Mouse (Mus musculus) ES-E14 (cell line): ENCODE measurements around the gene Ghr. TPM values are rescaled to one million over a fixed set of nuclear protein-coding genes. Genes with fewer than 3 reads are reported as not detected.

Experiments
- DNase-seq: peaks from one replicate; pipeline ENCODE4 v3.0.0-alpha.2; 2013; ENCODE audit warnings: low read depth, low spot score
- H3K27ac ChIP-seq: 2 replicates; pipeline ENCODE4 v1.5.1; 2012; ENCODE audit warnings: low read depth, mild to moderate bottlenecking, low read length, moderate library complexity, mixed read lengths; ENCODE audit not compliant: poor library complexity, insufficient read depth, severe bottlenecking
- H3K36me3 ChIP-seq: 2 replicates; pipeline ENCODE4 v1.6.1; 2012; ENCODE audit warnings: mild to moderate bottlenecking, low read length, moderate library complexity, mixed read lengths; ENCODE audit not compliant: control insufficient read depth, poor library complexity, insufficient read depth, severe bottlenecking
- H3K4me1 ChIP-seq, 2 experiments: fragments of 150-350 bp in 1 of 2; sonication (generic) in 1 of 2; 2 replicates each; pipeline ENCODE4 v1.6.1; 2012; ENCODE audit warnings: low read length in 2 of 2, mild to moderate bottlenecking in 1 of 2, mixed read lengths in 1 of 2; ENCODE audit not compliant: control insufficient read depth in 2 of 2, insufficient read depth in 2 of 2, poor library complexity in 1 of 2
- H3K4me3 ChIP-seq, 2 experiments: fragments of 150-350 bp in 1 of 2; sonication (generic) in 1 of 2; 2 replicates each; pipeline ENCODE4 v1.5.1; 2012; ENCODE audit warnings: low read length in 2 of 2, low read depth in 1 of 2, mild to moderate bottlenecking in 1 of 2, mixed read lengths in 1 of 2; ENCODE audit not compliant: insufficient read depth in 1 of 2, poor library complexity in 1 of 2, severe bottlenecking in 1 of 2
- H3K9ac ChIP-seq: 2 replicates; pipeline ENCODE4 v1.6.1; 2012; ENCODE audit warnings: low read depth, mild to moderate bottlenecking, low read length, mixed read lengths; ENCODE audit not compliant: poor library complexity, insufficient read depth, severe bottlenecking
- H3K9me3 ChIP-seq: fragments of 150-350 bp; sonication (generic); 2 replicates; pipeline ENCODE4 v1.6.1; 2012; ENCODE audit warnings: low read depth, mild to moderate bottlenecking, low read length; ENCODE audit not compliant: control insufficient read depth, insufficient read depth
- CHD2 ChIP-seq: IDR thresholded peaks from 2 replicates; pipeline ENCODE4 v1.6.1; 2014; ENCODE audit warnings: mild to moderate bottlenecking, low read depth, low read length, inconsistent platforms
- HCFC1 ChIP-seq: IDR thresholded peaks from 2 replicates; pipeline ENCODE4 v1.6.1; 2012; ENCODE audit warnings: low read length, inconsistent platforms, borderline replicate concordance; ENCODE audit not compliant: insufficient read depth
- MAFK ChIP-seq: IDR thresholded peaks from 2 replicates; pipeline ENCODE4 v1.6.1; 2014; ENCODE audit warnings: mild to moderate bottlenecking, low read depth, low read length, inconsistent platforms; ENCODE audit not compliant: insufficient read depth
- ZC3H11A ChIP-seq: IDR thresholded peaks from 2 replicates; pipeline ENCODE4 v1.6.1; 2012; ENCODE audit warnings: low read depth, mild to moderate bottlenecking, inconsistent platforms, low read length, borderline replicate concordance
- ZNF384 ChIP-seq: IDR thresholded peaks from 2 replicates; pipeline ENCODE4 v1.6.1; 2012; ENCODE audit warnings: low read depth, low read length, inconsistent platforms
- in situ Hi-C, 2 experiments: fragments of 600-800 bp; cut with MboI; formaldehyde crosslinking; loops; one replicate each; pipeline ENCODE4 v1.15.1; 2025; ENCODE audit warnings: low sequenced_read_pairs in 2 of 2, inconsistent platforms in 1 of 2; ENCODE audit not compliant: unreplicated experiment in 2 of 2
- total RNA-seq: library from RNA; depleted of rRNA; stranded (reverse); fragments of 300-350 nt; gene quantifications from 2 replicates; pipeline ENCODE4 v1.2.3, GENCODE M21; 2012

Ghr gene
- total RNA-seq, 1 experiment = 7.5 TPM

DNA sequence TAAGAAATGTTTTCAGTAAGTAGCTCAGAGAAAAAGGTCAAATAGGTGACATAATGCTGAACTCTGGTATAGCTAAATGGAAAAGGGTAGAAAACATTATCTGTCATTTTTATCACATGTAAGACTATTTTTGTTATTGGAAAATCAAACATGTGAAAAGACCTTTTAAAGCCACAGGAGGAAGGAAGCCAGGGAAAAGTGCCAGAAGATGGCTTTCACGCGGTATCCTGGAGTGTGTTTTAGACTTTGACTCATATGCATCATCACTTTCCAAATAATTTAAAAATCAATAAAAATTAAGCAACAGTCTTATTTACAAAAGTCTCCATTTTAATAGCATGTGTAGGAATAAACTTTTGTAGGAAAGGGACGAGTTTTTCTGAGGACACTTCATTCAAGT is 24.7 kb upstream of the Ghr start:
- Histone ChIP-seq H3K36me3 (no peaks in the 10 kb centered on the region), H3K9me3 (no peaks in the 10 kb centered on the region), H3K4me3 (no peak overlapping the region), H3K4me1 (no peaks in the 10 kb centered on the region), H3K9ac (no peak overlapping the region), H3K27ac (no peak overlapping the region)
- no peak for DNase-seq
- TF ChIP-seq MAFK = no peak
- TF ChIP-seq HCFC1 = no peak
- TF ChIP-seq CHD2 = no peak
- no peak for TF ChIP-seq ZNF384
- no peak for TF ChIP-seq ZC3H11A
- in situ Hi-C loops = no loop called here

DNA sequence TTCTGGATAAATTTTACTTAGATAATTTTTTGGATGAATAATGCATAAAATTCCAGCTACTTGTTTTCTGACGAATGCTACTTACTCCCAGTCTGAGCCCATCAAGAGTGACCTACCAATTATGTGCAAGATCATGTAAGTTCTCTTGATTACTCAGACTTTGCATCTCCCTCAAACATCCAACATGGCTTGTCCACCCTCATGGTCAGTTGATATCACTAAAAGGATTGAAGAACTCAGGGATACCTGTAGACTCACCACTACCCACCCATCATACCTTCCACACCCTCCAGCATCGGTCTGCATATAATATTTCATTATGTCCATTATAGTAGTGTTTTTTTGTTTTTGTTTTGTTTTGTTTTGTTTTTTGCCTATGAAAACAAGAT is 18.8 kb upstream of the Ghr start:
- Histone ChIP-seq H3K36me3 (no peaks in the 10 kb centered on the region), H3K9me3 (no peaks in the 10 kb centered on the region), H3K27ac (no peak overlapping the region), H3K9ac (no peak overlapping the region), H3K4me1 (no peaks in the 10 kb centered on the region), H3K4me3 (no peak overlapping the region)
- in situ Hi-C loops = no loop called here
- DNase-seq = no peak
- no peak for TF ChIP-seq MAFK
- no peak for TF ChIP-seq HCFC1
- no peak for TF ChIP-seq ZNF384
- TF ChIP-seq ZC3H11A = no peak
- TF ChIP-seq CHD2 = no peak

DNA sequence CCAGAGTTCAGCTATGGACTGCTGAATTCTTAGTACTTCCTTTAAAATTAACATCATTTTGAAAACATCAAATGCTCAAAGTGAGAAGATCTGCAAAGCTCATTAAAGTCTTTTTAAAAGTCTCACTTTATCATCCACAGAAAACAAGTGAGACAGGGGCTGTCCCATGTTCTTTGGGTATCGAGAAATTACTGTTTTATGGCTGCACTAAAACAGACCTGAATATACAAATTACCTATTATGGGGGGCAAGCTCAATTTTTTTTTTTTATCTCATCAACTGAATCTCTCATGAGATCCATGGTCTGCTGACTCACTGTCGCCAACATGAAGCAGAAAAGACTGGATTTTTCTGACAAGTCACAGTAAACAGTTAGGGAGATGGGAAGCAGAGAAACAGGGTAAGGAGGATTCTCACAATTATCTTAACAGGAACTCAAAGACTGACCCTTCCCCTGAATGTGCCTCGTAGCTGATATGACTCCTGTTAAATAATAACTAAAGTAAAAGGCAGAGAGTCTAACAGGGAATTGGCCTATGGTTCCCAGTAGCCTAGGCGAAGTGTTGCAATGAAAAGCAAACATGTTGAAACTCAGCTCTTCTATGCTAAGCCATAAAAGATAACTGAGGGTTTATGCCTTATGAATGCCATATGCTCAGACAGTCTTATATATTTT is 18.3 kb upstream of the Ghr start:
- Histone ChIP-seq H3K9me3 (no peaks in the 10 kb centered on the region), H3K4me1 (no peaks in the 10 kb centered on the region), H3K27ac (no peak overlapping the region), H3K4me3 (no peak overlapping the region), H3K36me3 (no peaks in the 10 kb centered on the region), H3K9ac (no peak overlapping the region)
- in situ Hi-C loops = no loop called here
- DNase-seq = no peak
- TF ChIP-seq ZNF384 (no peak), HCFC1 (no peak), MAFK (no peak), CHD2 (no peak), ZC3H11A (no peak)

DNA sequence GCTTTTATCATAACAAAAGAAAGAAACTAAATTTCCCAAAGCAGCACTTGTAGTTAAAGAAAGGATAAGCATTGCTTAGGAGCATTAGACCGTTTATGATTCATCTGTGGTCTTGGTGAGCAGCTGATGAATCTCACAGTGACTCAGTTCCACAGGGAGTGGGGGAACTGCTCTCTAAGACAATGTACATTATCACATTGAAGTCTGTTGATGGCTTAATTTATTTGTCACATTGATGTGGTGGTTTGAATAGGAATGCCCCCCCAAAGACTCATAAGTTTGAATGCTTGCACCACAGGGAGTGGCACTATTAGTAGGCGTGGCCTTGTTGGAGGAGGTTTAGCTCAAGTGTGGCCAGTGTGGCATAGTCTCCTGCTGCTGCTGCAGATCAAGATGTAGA is 4.6 kb upstream of the Ghr start:
- in situ Hi-C loops = no loop called here
- TF ChIP-seq ZNF384 = no peak
- no peak for TF ChIP-seq CHD2
- TF ChIP-seq ZC3H11A = no peak
- TF ChIP-seq HCFC1 = no peak
- no peak for TF ChIP-seq MAFK
- H3K4me3 ChIP-seq = no peak overlapping the region

More for the DNA sequence above, 4.6 kb upstream of the Ghr start:
- Histone ChIP-seq H3K4me1 (no peaks in the 10 kb centered on the region), H3K36me3 (no peaks in the 10 kb centered on the region), H3K9ac (no peak overlapping the region), H3K27ac (no peak overlapping the region), H3K9me3 (no peaks in the 10 kb centered on the region)
- DNase-seq = no peak
